Mouse (Mus musculus) thymus, postnatal 14 days (tissue): Measurements from ENCODE around the gene Ank2.
"Not testable (repeated sequence)": the region's sequence is repeated elsewhere in the genome, so short reads cannot be mapped to it uniquely, and the experiment has no call there.

Experiments
- DNase-seq: peaks from one replicate; pipeline ENCODE4 v3.0.0; 2021

Ank2 gene

GRCm38 (mm10) chr3:127350602-127351362, 148.4 kb downstream of the Ank2 start:
- no peak for DNase-seq

- DNase-seq, result no peak
Measured at GRCm38 (mm10) chr3:127348926-127349325, 150.2 kb downstream of the Ank2 start.

- DNase-seq, result no peak
Measured at GRCm38 (mm10) chr3:127345860-127346459, 153.2 kb downstream of the Ank2 start.

GRCm38 (mm10) chr3:127341300-127341699, 157.8 kb downstream of the Ank2 start:
- no peak for DNase-seq

GRCm38 (mm10) chr3:127334876-127335275, 164.3 kb downstream of the Ank2 start:
- no peak for DNase-seq

- no peak for DNase-seq
Measured at GRCm38 (mm10) chr3:127331562-127331961, 167.6 kb downstream of the Ank2 start.

GRCm38 (mm10) chr3:127326355-127326754, 172.8 kb downstream of the Ank2 start:
- DNase-seq, result no peak

- DNase-seq, result peak; percentile 45
Measured at GRCm38 (mm10) chr3:127322870-127323269, 176.3 kb downstream of the Ank2 start.

GRCm38 (mm10) chr3:127321645-127322044, 177.5 kb downstream of the Ank2 start:
- no peak for DNase-seq

GRCm38 (mm10) chr3:127321031-127321430, 178.1 kb downstream of the Ank2 start:
- not testable (repeated sequence) for DNase-seq

GRCm38 (mm10) chr3:127320311-127320710, 178.8 kb downstream of the Ank2 start:
- no peak for DNase-seq

- DNase-seq, result no peak
Measured at GRCm38 (mm10) chr3:127317641-127318040, 181.5 kb downstream of the Ank2 start.

- DNase-seq, result no peak
Measured at GRCm38 (mm10) chr3:127316717-127317116, 182.4 kb downstream of the Ank2 start.

- DNase-seq, result no peak
Measured at GRCm38 (mm10) chr3:127311521-127311920, 187.6 kb downstream of the Ank2 start.

GRCm38 (mm10) chr3:127310079-127310478, 189.1 kb downstream of the Ank2 start:
- no peak for DNase-seq

GRCm38 (mm10) chr3:127303957-127304553, 195.1 kb downstream of the Ank2 start:
- no peak for DNase-seq

- DNase-seq, result no peak
Measured at GRCm38 (mm10) chr3:127303041-127303440, 196.1 kb downstream of the Ank2 start.

- no peak for DNase-seq
Measured at GRCm38 (mm10) chr3:127300790-127301189, 198.4 kb downstream of the Ank2 start.

- no peak for DNase-seq
Measured at GRCm38 (mm10) chr3:127295921-127296320, 203.2 kb downstream of the Ank2 start.

GRCm38 (mm10) chr3:127294610-127295349, 204.4 kb downstream of the Ank2 start:
- DNase-seq, result no peak

- DNase-seq, result no peak
Measured at GRCm38 (mm10) chr3:127294079-127294478, 205.1 kb downstream of the Ank2 start.

GRCm38 (mm10) chr3:127293479-127293874, 205.7 kb downstream of the Ank2 start:
- no peak for DNase-seq

GRCm38 (mm10) chr3:127292864-127293478, 206.2 kb downstream of the Ank2 start:
- no peak for DNase-seq
